Mouse (Mus musculus) activated CD4-positive, CD25-positive, alpha-beta regulatory T cell (primary cell): ENCODE data around the gene Sohlh1. TPM values are rescaled to one million over a fixed set of nuclear protein-coding genes. Genes with fewer than 3 reads are reported as not detected.

Experiments used
- polyA plus RNA-seq, 2 experiments: library from polyadenylated mRNA; unstranded; fragments of 100-300 nt; shearing (Covaris generic); gene quantifications; one replicate each; pipeline ENCODE4 v1.2.1; 2017

Sohlh1 gene
- polyA plus RNA-seq: not detected

DNA sequence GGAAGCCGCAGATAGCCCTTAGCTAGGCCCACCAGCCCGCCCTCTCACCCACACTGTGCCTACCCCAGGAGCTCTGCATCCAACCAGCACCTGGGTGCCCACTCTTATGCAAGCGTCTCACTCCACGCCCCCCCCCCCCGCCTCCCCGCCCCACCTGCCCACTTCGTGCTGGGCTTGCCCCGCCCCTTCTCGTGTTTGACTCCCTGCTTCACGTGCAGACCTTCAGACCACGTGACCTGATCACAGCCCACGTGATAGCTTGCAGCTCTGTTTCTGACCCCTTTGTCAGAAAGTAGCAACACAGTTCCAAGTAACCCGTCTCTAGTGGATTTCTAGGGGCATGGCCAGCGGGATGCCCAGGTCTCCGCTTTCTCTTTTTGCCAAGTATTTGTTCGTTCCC, at the start of gene Sohlh1:
Sohlh1 (minus strand) TSS at position 23 of the 400 bp plus-strand sequence.

DNA sequence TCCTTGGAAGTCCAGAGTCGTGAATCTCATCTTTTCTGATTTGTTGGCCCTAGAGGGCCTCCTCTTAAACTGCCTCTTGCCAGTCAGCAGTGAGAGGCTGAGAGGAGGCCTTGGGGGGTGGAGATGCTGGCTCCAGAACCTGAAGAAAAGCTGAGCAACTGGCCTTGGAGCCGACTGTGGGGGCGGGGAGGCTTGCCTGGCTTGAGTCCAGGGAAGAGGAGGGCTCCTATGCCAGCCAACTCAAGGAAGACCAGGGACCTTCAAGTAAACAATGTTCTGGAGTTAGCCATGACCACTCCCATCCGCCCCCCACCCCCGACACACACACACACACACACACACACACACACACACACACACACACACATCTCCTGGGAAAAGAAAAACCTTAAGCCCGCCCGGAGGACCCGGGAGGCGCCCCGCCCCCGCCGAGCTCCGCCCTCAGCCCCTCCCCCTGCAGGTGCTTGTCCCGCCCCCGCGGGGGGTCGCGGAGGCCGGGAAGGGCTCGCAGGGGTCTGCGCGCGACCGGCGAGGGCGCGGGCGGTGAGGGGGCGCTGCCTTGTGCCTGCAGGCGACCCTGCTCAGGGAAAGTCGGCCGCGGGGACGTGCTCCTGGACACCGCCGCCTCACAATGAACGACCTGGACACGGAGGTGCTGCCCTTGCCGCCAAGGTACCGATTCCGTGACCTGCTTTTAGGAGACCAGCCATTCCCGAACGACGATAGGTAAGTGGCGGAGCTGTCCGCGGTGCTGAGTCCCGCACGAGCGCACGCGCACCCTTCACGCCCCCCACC, 16.5 kb upstream of the Sohlh1 start, which contains the start of gene Kcnt1:
Kcnt1 (plus strand) TSS at position 398 of the 795 bp plus-strand sequence.

DNA sequence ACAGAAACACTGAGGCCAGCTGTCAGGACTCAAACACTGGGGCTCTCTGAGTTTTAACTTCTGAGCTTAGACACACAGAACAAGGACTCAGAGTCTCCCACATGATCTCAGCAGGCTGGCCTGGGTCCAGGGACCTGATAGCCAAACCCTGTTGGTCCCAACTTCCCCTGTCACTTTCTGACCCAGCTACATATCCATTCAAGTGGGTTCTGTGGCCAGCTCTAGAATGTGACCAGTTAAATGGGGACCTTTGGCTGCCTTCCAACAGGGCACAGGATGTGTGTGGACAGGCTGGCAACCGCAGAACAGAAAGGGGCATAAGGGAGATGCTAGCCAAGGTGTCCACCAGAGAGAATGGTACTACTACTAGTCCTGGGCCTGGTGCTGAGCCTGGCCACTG, 24.2 kb downstream of the Sohlh1 start, which contains the start of gene Lcn9:
Lcn9 (plus strand) TSS at position 348 of the 400 bp plus-strand sequence.

DNA sequence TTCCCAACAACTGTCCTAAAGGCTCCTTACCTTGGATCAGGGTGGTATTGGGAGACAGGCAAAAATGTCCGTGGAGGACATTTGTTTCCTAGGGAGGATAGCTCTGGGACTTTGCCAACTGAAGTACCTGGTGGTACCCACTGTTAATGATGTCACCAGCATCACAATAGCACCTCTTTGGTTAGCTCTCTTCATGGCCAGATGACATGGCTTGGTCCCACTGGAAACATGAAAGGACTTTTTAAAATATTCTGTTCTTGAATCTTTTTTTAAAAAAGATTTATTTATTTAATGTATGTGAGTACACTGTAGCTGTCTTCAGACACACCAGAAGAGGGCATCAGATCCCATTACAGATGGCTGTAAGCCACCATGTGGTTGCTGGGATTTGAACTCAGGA, 31.3 kb downstream of the Sohlh1 start, which contains the start of gene Glt6d1:
Glt6d1 (minus strand) TSS at position 101 of the 400 bp plus-strand sequence.

Other genes starting within 250 kb of the Sohlh1 start
- 10 to 100 TPM; 30.8 to 31.8 TPM for gene Rabl6, start 238.7 kb downstream of the Sohlh1 start, polyA plus RNA-seq
- gene Ccdc183, start 229.6 kb downstream of the Sohlh1 start, polyA plus RNA-seq: not detected
- 1 to 10 TPM; 1.2 to 4.9 TPM for gene Tmem141, start 225.2 kb downstream of the Sohlh1 start, polyA plus RNA-seq
- gene Fcna, start 219.2 kb downstream of the Sohlh1 start, polyA plus RNA-seq: 1 to 10 TPM; 4.7 to 8.3 TPM
- gene Lcn8, start 194.1 kb downstream of the Sohlh1 start, polyA plus RNA-seq: not detected
- not detected for gene Lcn5, start 189.3 kb downstream of the Sohlh1 start, polyA plus RNA-seq
- under 1 TPM in 1 of 2 experiments, not detected in 1; 0.60 TPM for gene Lcn6, start 170.5 kb downstream of the Sohlh1 start, polyA plus RNA-seq
- under 1 TPM; 0.14 to 0.21 TPM for gene Lcn10, start 164.5 kb downstream of the Sohlh1 start, polyA plus RNA-seq
- not detected for gene Obp2a, start 147.2 kb downstream of the Sohlh1 start, polyA plus RNA-seq
- gene Bmyc, start 140.5 kb downstream of the Sohlh1 start, polyA plus RNA-seq: 10 to 100 TPM; 57.5 to 58.4 TPM
- gene Obp2b, start 110.2 kb downstream of the Sohlh1 start, polyA plus RNA-seq: not detected
- under 1 TPM in 1 of 2 experiments, not detected in 1; 0.34 TPM for gene Lcn3, start 81.7 kb downstream of the Sohlh1 start, polyA plus RNA-seq
- not detected for gene Lcn11, start 70.2 kb downstream of the Sohlh1 start, polyA plus RNA-seq
- not detected for gene Gm13539, start 65.0 kb downstream of the Sohlh1 start, polyA plus RNA-seq
- under 1 TPM in 1 of 2 experiments, not detected in 1; 0.42 TPM for gene Glt6d1, start 31.4 kb downstream of the Sohlh1 start, polyA plus RNA-seq
- not detected for gene Lcn9, start 24.1 kb downstream of the Sohlh1 start, polyA plus RNA-seq
- gene Kcnt1, start 16.5 kb upstream of the Sohlh1 start, polyA plus RNA-seq: under 1 TPM in 1 of 2 experiments, not detected in 1; 0.20 TPM
- gene Camsap1, start 136.0 kb upstream of the Sohlh1 start, polyA plus RNA-seq: 10 to 100 TPM; 11.3 to 26.3 TPM
- gene Ubac1, start 174.5 kb upstream of the Sohlh1 start, polyA plus RNA-seq: 10 to 100 TPM; 70.9 to 86.1 TPM